Mouse (Mus musculus) ovary, adult 10 weeks (tissue): ENCODE measurements around the gene Gm5930. TPM values are rescaled to one million over a fixed set of nuclear protein-coding genes. Genes with fewer than 3 reads are reported as not detected.

Experiments used
- polyA plus RNA-seq: library from polyadenylated mRNA; stranded (reverse); fragments of 350-450 nt; fragmentation: Illumina TruSeq; extraction: RNeasy Lipid Tissue Mini Kit (QIAGEN cat#74804); gene quantifications from one replicate; pipeline ENCODE4 v1.2.3, GENCODE M21; 2014

The Gm5930 gene
- polyA plus RNA-seq = not detected

GRCm38 (mm10) chr14:44338484-44338883 is at the start of gene Gm5930:
Gene Gm5930 (minus strand): TSS chr14:44338584.

GRCm38 (mm10) chr14:44365057-44365456 is 26.7 kb upstream of the Gm5930 start, which contains the start of gene Gm8229:
Gene Gm8229 (plus strand): TSS chr14:44365357.

GRCm38 (mm10) chr14:44285280-44285679 is 53.1 kb downstream of the Gm5930 start, which contains the start of gene Gm8220:
Gene Gm8220 (plus strand): TSS chr14:44285580.

Other genes with a start within 250 kb of the Gm5930 start
- gene Ear2, start 235.9 kb downstream of the Gm5930 start, polyA plus RNA-seq = 25.5 TPM
- not detected for gene Gm3327, start 214.7 kb downstream of the Gm5930 start, polyA plus RNA-seq
- not detected for gene Gm8212, start 140.9 kb downstream of the Gm5930 start, polyA plus RNA-seq
- gene 4930503E14Rik, start 125.3 kb downstream of the Gm5930 start, polyA plus RNA-seq = not detected
- not detected for gene Gm8220, start 53.0 kb downstream of the Gm5930 start, polyA plus RNA-seq
- gene Gm8229, start 26.8 kb upstream of the Gm5930 start, polyA plus RNA-seq = not detected
- not detected for gene Gm3371, start 72.1 kb upstream of the Gm5930 start, polyA plus RNA-seq
- not detected for gene Gm8232, start 95.1 kb upstream of the Gm5930 start, polyA plus RNA-seq
- not detected for gene BC061237, start 153.9 kb upstream of the Gm5930 start, polyA plus RNA-seq
- gene Gm17093, start 179.7 kb upstream of the Gm5930 start, polyA plus RNA-seq = not detected
- gene Gm8247, start 244.6 kb upstream of the Gm5930 start, polyA plus RNA-seq = not detected